Mouse (Mus musculus) liver, postnatal 0 days (tissue): ENCODE measurements around the gene Dcxr.

ENCODE experiments used
- CTCF ChIP-seq: sonication (generic); IDR thresholded peaks from 2 replicates; pipeline ENCODE4 v1.5.1; 2016; ENCODE audit warnings: antibody characterized with exemption, low read depth
- EP300 ChIP-seq: IDR thresholded peaks from 2 replicates; pipeline ENCODE4 v1.6.1; 2016; ENCODE audit warnings: antibody characterized with exemption, low read depth, mild to moderate bottlenecking

GRCm38 (mm10) chr11:120719841-120720376, 7.2 kb downstream of the Dcxr start:
- TF ChIP-seq CTCF: no peak
- TF ChIP-seq EP300: no peak
